In genomic region chr11:107466611-107467391, GRCm38 (mm10) we compare ENCODE assay signal across 17 mouse cellular contexts. TPM values are rescaled to one million over a fixed set of nuclear protein-coding genes. Genes with fewer than 3 reads are reported as not detected.
DNase-seq lines count a peak whose midpoint lies in the region; ATAC-seq and TF ChIP-seq lines count a peak whose summit lies in the region.
"Had no signal": no experiment of that assay in that cellular context is flagged by ENCODE, and none has a peak within 500 bp of the region (broad histone marks: within the 10 kb centered on the region; RNA-seq: fewer than 3 reads in every experiment).

No protein-coding gene starts in this region.

- ATAC-seq in kidney, embryonic 16.5 days (ENCODE audit: low FRiP score, low TSS enrichment) = no peak
- no peak for ATAC-seq in liver, embryonic 14.5 days (ENCODE audit: insufficient read depth)
- no peak for ATAC-seq in megakaryocyte-erythroid progenitor cell, adult 5-6 weeks (replicated peaks; ENCODE audit: low FRiP score, low TSS enrichment, poor library complexity, severe bottlenecking)
- no peak for ATAC-seq in midbrain, postnatal 0 days (ENCODE audit: low FRiP score)

- TF ChIP-seq EP300 in liver, embryonic 14.5 days (IDR thresholded peaks at IDR 0.05; ENCODE audit: low read depth) = no peak

- H3K27ac ChIP-seq in gastrocnemius, adult 2 months = peak overlapping the region; percentile 5; the same call in 1 of the 2 replicates
- H3K27ac ChIP-seq in brown adipose tissue, adult 24 weeks (replicated peaks; ENCODE audit: low read depth, low read length) = 0 out of 2 replicates have a peak overlapping the region, but pooled peaks have one; percentile 19
- H3K27ac ChIP-seq in kidney, embryonic 16.5 days (ENCODE audit: low read length) = peak overlapping the region; percentile 70
- peak overlapping the region; percentile 61 for H3K27ac ChIP-seq in liver, embryonic 14.5 days
- H3K27ac ChIP-seq in midbrain, postnatal 0 days (ENCODE audit: low read depth, low read length) = no peak overlapping the region
- H3K27ac ChIP-seq: hindbrain, embryonic 15.5 days; left cerebral cortex, adult 2 months; limb, embryonic 15.5 days; stomach, postnatal 0 days had no signal

- intact Hi-C loops in gastrocnemius, adult 2 months (cut with DNase I) = no loop called here

- no peak for DNase-seq in gastrocnemius, adult 2 months
- DNase-seq in gastrocnemius, postnatal 25 days = no peak
- no peak for DNase-seq in liver, embryonic 14.5 days (ENCODE audit: low read depth in 3 of 3, low spot score in 3 of 3)
- no peak for DNase-seq in cerebellum, adult 9-10 months
- DNase-seq in midbrain, postnatal 0 days (ENCODE audit: low spot score) = no peak
- DNase-seq: adrenal gland, postnatal 36 days; cerebellum, adult 11 months; lung, postnatal 36 days; retina, postnatal 1 day; spleen, adult 18-20 months had no signal

- no peaks in the 10 kb centered on the region for H3K9me3 ChIP-seq in kidney, embryonic 16.5 days (ENCODE audit: low read length)
- H3K9me3 ChIP-seq in liver, embryonic 14.5 days (ENCODE audit: control insufficient read depth, low read length) = no peaks in the 10 kb centered on the region
- no peaks in the 10 kb centered on the region for H3K9me3 ChIP-seq in midbrain, postnatal 0 days (ENCODE audit: low read length)
- H3K9me3 ChIP-seq: hindbrain, embryonic 15.5 days; limb, embryonic 15.5 days had no signal

- no peak for TF ChIP-seq CTCF in gastrocnemius, adult 2 months (IDR thresholded peaks at IDR 0.05)
- no peak for TF ChIP-seq CTCF in liver, embryonic 14.5 days (IDR thresholded peaks at IDR 0.05; ENCODE audit: low read depth)
- no peak for TF ChIP-seq CTCF in midbrain, postnatal 0 days (IDR thresholded peaks at IDR 0.05)

- 0 out of 2 replicates have a peak overlapping the region, but pooled peaks have one; percentile 6 for H3K4me2 ChIP-seq in kidney, embryonic 16.5 days (replicated peaks; ENCODE audit: low read depth, low read length)
- peak overlapping the region; percentile 46 for H3K4me2 ChIP-seq in liver, embryonic 14.5 days (ENCODE audit: low read depth)
- no peak overlapping the region for H3K4me2 ChIP-seq in midbrain, postnatal 0 days (ENCODE audit: low read depth, low read length, poor library complexity, severe bottlenecking)
- H3K4me2 ChIP-seq: hindbrain, embryonic 15.5 days; limb, embryonic 15.5 days had no signal

- H3K4me1 ChIP-seq in brown adipose tissue, adult 24 weeks (ENCODE audit: control insufficient read depth, insufficient read depth, insufficient read length, low read length) = peaks cover 22% of the 10 kb centered on the region
- peaks cover 39% of the 10 kb centered on the region for H3K4me1 ChIP-seq in kidney, embryonic 16.5 days (ENCODE audit: insufficient read depth, low read length)
- H3K4me1 ChIP-seq in liver, embryonic 14.5 days (replicated peaks; ENCODE audit: control insufficient read depth in 2 of 2, insufficient read depth in 2 of 2, low read length in 1 of 2) = peaks cover 26 to 32% of the 10 kb centered on the region in 2 experiments
- H3K4me1 ChIP-seq in midbrain, postnatal 0 days (ENCODE audit: insufficient read depth, low read length) = peaks cover 6% of the 10 kb centered on the region

- H3K9ac ChIP-seq in kidney, embryonic 16.5 days (replicated peaks; ENCODE audit: low read length) = no peak overlapping the region
- H3K9ac ChIP-seq in liver, embryonic 14.5 days (replicated peaks) = peak overlapping the region; percentile 39
- no peak overlapping the region for H3K9ac ChIP-seq in midbrain, postnatal 0 days (replicated peaks; ENCODE audit: low read length, poor library complexity, severe bottlenecking)
- H3K9ac ChIP-seq: hindbrain, embryonic 15.5 days; limb, embryonic 15.5 days had no signal

- 56% methylated on average over 6 of the region's 6 CpGs for WGBS in kidney, embryonic 16.5 days
- WGBS in liver, embryonic 14.5 days (ENCODE audit: insufficient replicate concordance) = 53% methylated on average over 6 of the region's 6 CpGs
- WGBS in midbrain, postnatal 0 days = 78% methylated on average over 6 of the region's 6 CpGs

- H3K27me3 ChIP-seq in kidney, embryonic 16.5 days (ENCODE audit: insufficient read depth, low read length) = no peaks in the 10 kb centered on the region
- H3K27me3 ChIP-seq in liver, embryonic 14.5 days (ENCODE audit: control insufficient read depth, insufficient read depth, low read length) = no peaks in the 10 kb centered on the region
- no peaks in the 10 kb centered on the region for H3K27me3 ChIP-seq in midbrain, postnatal 0 days (ENCODE audit: insufficient read depth, low read length)
- H3K27me3 ChIP-seq: hindbrain, embryonic 15.5 days; limb, embryonic 15.5 days had no signal

- H3K36me3 ChIP-seq in kidney, embryonic 16.5 days (ENCODE audit: insufficient read depth, low read length) = no peaks in the 10 kb centered on the region
- H3K36me3 ChIP-seq in liver, embryonic 14.5 days (replicated peaks; ENCODE audit: control insufficient read depth, insufficient read depth, low read depth) = no peaks in the 10 kb centered on the region
- H3K36me3 ChIP-seq in midbrain, postnatal 0 days (ENCODE audit: insufficient read depth, low read length) = no peaks in the 10 kb centered on the region
- H3K36me3 ChIP-seq: hindbrain, embryonic 15.5 days; limb, embryonic 15.5 days had no signal

- peak overlapping the region; percentile 15 for H3K4me3 ChIP-seq in gastrocnemius, adult 2 months
- H3K4me3 ChIP-seq in brown adipose tissue, adult 24 weeks (ENCODE audit: insufficient read depth, low read depth, low read length) = no peak overlapping the region
- no peak overlapping the region for H3K4me3 ChIP-seq in kidney, embryonic 16.5 days (ENCODE audit: low read length)
- no peak overlapping the region for H3K4me3 ChIP-seq in liver, embryonic 14.5 days (ENCODE audit: insufficient read depth in 1 of 2, low read depth in 2 of 2, low read length in 2 of 2)
- H3K4me3 ChIP-seq in midbrain, postnatal 0 days (ENCODE audit: low read depth, low read length) = no peak overlapping the region
- H3K4me3 ChIP-seq: hindbrain, embryonic 15.5 days; left cerebral cortex, adult 2 months; limb, embryonic 15.5 days had no signal

RNA-seq across cellular contexts. Expression of gene Pitpnc1, which starts 3.7 kb away (rescaled TPM):
- total RNA-seq in gastrocnemius, adult 2 months (2021) = 100 to 1,000 TPM in 1 of 2 experiments, 10 to 100 TPM in 1; 59.4 to 114 TPM
- 10 to 100 TPM; 89.2 TPM for total RNA-seq in gastrocnemius, postnatal 25 days (2021)
- polyA plus RNA-seq in brown adipose tissue, adult 24 weeks (2012; ENCODE audit: insufficient read depth, insufficient read length, missing spikeins) = 13.8 and 23.1 TPM in 2 replicates
- polyA plus RNA-seq in kidney, embryonic 16.5 days (2015; fragmentation: Nextera tagmentation; extraction: Ambion mirVana) = 21.5 and 23.0 TPM in 2 replicates
- 2.7 and 3.0 TPM in 2 replicates for polyA plus RNA-seq in liver, embryonic 14.5 days (2012; rRNA removed)
- 5.8 and 6.7 TPM in 2 replicates for polyA plus RNA-seq in liver, embryonic 14.5 days (2014; fragmentation: Nextera tagmentation; extraction: Ambion mirVana)
- total RNA-seq in megakaryocyte-erythroid progenitor cell, adult 5-6 weeks (2014; fragmentation: Nextera tagmentation) = 35.0 and 44.4 TPM in 2 replicates
- total RNA-seq in megakaryocyte-erythroid progenitor cell, adult 5-6 weeks (2017) = 28.6 and 33.9 TPM in 2 replicates
- total RNA-seq in midbrain, postnatal 0 days (2014; rRNA removed) = 54.8 and 56.5 TPM in 2 replicates
- polyA plus RNA-seq in midbrain, postnatal 0 days (2015; fragmentation: Nextera tagmentation; extraction: Ambion mirVana) = 50.5 and 54.0 TPM in 2 replicates

RNA-seq across cellular contexts. Expression of gene Psmd12, which starts 12.5 kb away (rescaled TPM):
- total RNA-seq in gastrocnemius, adult 2 months (2021) = 100 to 1,000 TPM; 105 to 106 TPM
- total RNA-seq in gastrocnemius, postnatal 25 days (2021) = 100 to 1,000 TPM in 1 of 2 experiments, 10 to 100 TPM in 1; 92.3 to 104 TPM
- polyA plus RNA-seq in brown adipose tissue, adult 24 weeks (2012; ENCODE audit: insufficient read depth, insufficient read length, missing spikeins) = 105 and 113 TPM in 2 replicates
- polyA plus RNA-seq in kidney, embryonic 16.5 days (2015; fragmentation: Nextera tagmentation; extraction: Ambion mirVana) = 178 and 180 TPM in 2 replicates
- 22.3 and 45.6 TPM in 2 replicates for polyA plus RNA-seq in liver, embryonic 14.5 days (2012; rRNA removed)
- 103 and 105 TPM in 2 replicates for polyA plus RNA-seq in liver, embryonic 14.5 days (2014; fragmentation: Nextera tagmentation; extraction: Ambion mirVana)
- 94.9 and 97.5 TPM in 2 replicates for total RNA-seq in megakaryocyte-erythroid progenitor cell, adult 5-6 weeks (2014; fragmentation: Nextera tagmentation)
- total RNA-seq in megakaryocyte-erythroid progenitor cell, adult 5-6 weeks (2017) = 181 and 220 TPM in 2 replicates
- total RNA-seq in midbrain, postnatal 0 days (2014; rRNA removed) = 39.6 and 49.4 TPM in 2 replicates
- 150 and 156 TPM in 2 replicates for polyA plus RNA-seq in midbrain, postnatal 0 days (2015; fragmentation: Nextera tagmentation; extraction: Ambion mirVana)
